Mouse (Mus musculus): Measurements from ENCODE around the gene Rnd3. TPM values are rescaled to one million over a fixed set of nuclear protein-coding genes. Genes with fewer than 3 reads are reported as not detected.

Gene Rnd3
- polyA plus RNA-seq (2012; rRNA removed) = 0.63 and 1.0 TPM in 2 replicates

DNA sequence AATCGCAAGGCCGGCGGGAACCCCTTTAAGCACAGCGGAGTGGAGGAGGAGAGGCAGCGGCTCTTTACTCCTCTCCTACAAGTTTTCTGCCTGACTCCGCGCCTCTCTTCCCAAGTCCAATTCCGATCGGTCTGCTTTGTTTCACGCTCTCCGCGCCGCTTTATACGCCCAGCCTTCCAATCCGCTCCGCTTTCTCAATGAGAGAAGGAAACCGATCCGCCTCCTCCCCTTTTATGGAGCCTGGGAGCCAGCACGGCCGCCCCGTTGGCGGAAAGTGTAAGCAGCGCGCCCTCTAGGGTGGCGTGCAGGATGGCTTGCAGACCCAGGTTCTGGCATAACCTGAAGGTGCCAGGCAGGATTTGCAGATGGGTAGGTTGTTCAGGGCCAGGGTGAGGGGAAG lies at the start of gene Rnd3:
TSS of gene Rnd3 (minus strand) at position 137 of the 400 bp plus-strand sequence.

All from ovary, adult 2 months (tissue).